Mouse (Mus musculus) MEL (cell line): ENCODE measurements around the gene Mtcl1. TPM values are rescaled to one million over a fixed set of nuclear protein-coding genes. Genes with fewer than 3 reads are reported as not detected.

ENCODE experiments used
- DNase-seq: peaks from one replicate; pipeline ENCODE4 v3.0.0; 2011; ENCODE audit warnings: low read depth, low spot score
- H3K27ac ChIP-seq: 2 replicates; pipeline ENCODE4 v1.5.1; 2012; ENCODE audit warnings: low read depth, mild to moderate bottlenecking, control low read depth, low read length, moderate library complexity; ENCODE audit not compliant: control insufficient read depth
- H3K27me3 ChIP-seq, 2 experiments: fragments of 150-350 bp in 1 of 2; sonication (generic) in 1 of 2; 2 replicates each; pipeline ENCODE4 v1.6.1; 2012; ENCODE audit warnings: low read length in 2 of 2, mild to moderate bottlenecking in 2 of 2, improper control_type of control experiment in 1 of 2, moderate library complexity in 1 of 2; ENCODE audit not compliant: insufficient read depth in 2 of 2, control insufficient read depth in 1 of 2
- H3K36me3 ChIP-seq, 2 experiments: 2 replicates each; pipeline ENCODE4 v1.6.1; 2012 to 2014; ENCODE audit warnings: low read length in 2 of 2, improper control_type of control experiment in 1 of 2, inconsistent platforms in 1 of 2, mild to moderate bottlenecking in 1 of 2; ENCODE audit not compliant: insufficient read depth in 2 of 2, control insufficient read depth in 1 of 2
- H3K4me1 ChIP-seq, 2 experiments: fragments of 150-350 bp in 1 of 2; sonication (generic) in 1 of 2; 2 replicates each; pipeline ENCODE4 v1.6.1; 2012; ENCODE audit warnings: low read length in 2 of 2, improper control_type of control experiment in 1 of 2, mild to moderate bottlenecking in 1 of 2; ENCODE audit not compliant: insufficient read depth in 2 of 2, control insufficient read depth in 1 of 2
- H3K4me3 ChIP-seq, 2 experiments: fragments of 150-350 bp in 1 of 2; sonication (generic) in 1 of 2; 2 replicates each; pipeline ENCODE4 v1.5.1; 2012; ENCODE audit warnings: low read depth in 2 of 2, low read length in 2 of 2, mild to moderate bottlenecking in 2 of 2, moderate library complexity in 2 of 2, control low read depth in 1 of 2, improper control_type of control experiment in 1 of 2; ENCODE audit not compliant: control insufficient read depth in 1 of 2, insufficient read depth in 1 of 2
- H3K79me2 ChIP-seq: 2 replicates; pipeline ENCODE4 v1.6.1; 2012; ENCODE audit warnings: mild to moderate bottlenecking, low read length, moderate library complexity; ENCODE audit not compliant: control insufficient read depth, poor library complexity, insufficient read depth
- H3K9ac ChIP-seq: 2 replicates; pipeline ENCODE4 v1.6.1; 2012; ENCODE audit warnings: low read depth, mild to moderate bottlenecking, control low read depth, low read length, moderate library complexity; ENCODE audit not compliant: control insufficient read depth, poor library complexity, severe bottlenecking
- H3K9me3 ChIP-seq: fragments of 150-350 bp; sonication (generic); replicated peaks from 2 replicates; pipeline ENCODE4 v1.6.1; 2012; ENCODE audit warnings: mild to moderate bottlenecking, low read length, improper control_type of control experiment, moderate library complexity; ENCODE audit not compliant: insufficient read depth
- CHD1 ChIP-seq: IDR thresholded peaks from 2 replicates; pipeline ENCODE4 v1.6.1; 2012; ENCODE audit warnings: low read depth, mild to moderate bottlenecking, inconsistent platforms, low read length, improper control_type of control experiment
- CHD2 ChIP-seq: IDR thresholded peaks from 2 replicates; pipeline ENCODE4 v1.6.1; 2011; ENCODE audit warnings: low read length, improper control_type of control experiment
- CTCF ChIP-seq, 3 experiments: IDR thresholded peaks in 2 of 3; conservative IDR thresholded peaks in 1 of 3; 2 replicates each; pipeline ENCODE4 v1.5.1; 2011 to 2012; ENCODE audit warnings: low read length in 3 of 3, low read depth in 2 of 3, mild to moderate bottlenecking in 2 of 3, improper control_type of control experiment in 1 of 3, inconsistent platforms in 1 of 3, mixed read lengths in 1 of 3, moderate library complexity in 1 of 3; ENCODE audit not compliant: control insufficient read depth in 1 of 3, insufficient read depth in 1 of 3, poor library complexity in 1 of 3, severe bottlenecking in 1 of 3
- ELF1 ChIP-seq: IDR thresholded peaks from 2 replicates; pipeline ENCODE4 v1.6.1; 2014; ENCODE audit warnings: low read depth, mild to moderate bottlenecking, inconsistent platforms, low read length, improper control_type of control experiment, moderate library complexity
- ETS1 ChIP-seq: IDR thresholded peaks from 2 replicates; pipeline ENCODE4 v1.6.1; 2012; ENCODE audit warnings: low read depth, mild to moderate bottlenecking, inconsistent platforms, low read length, improper control_type of control experiment, moderate library complexity
- GABPA ChIP-seq: IDR thresholded peaks from 2 replicates; pipeline ENCODE4 v1.6.1; 2012; ENCODE audit warnings: low read depth, mild to moderate bottlenecking, inconsistent platforms, low read length, improper control_type of control experiment, moderate library complexity
- HCFC1 ChIP-seq: IDR thresholded peaks from 2 replicates; pipeline ENCODE4 v1.6.1; 2012; ENCODE audit warnings: low read depth, mild to moderate bottlenecking, inconsistent platforms, low read length, improper control_type of control experiment, moderate library complexity
- JUND ChIP-seq: IDR thresholded peaks from 2 replicates; pipeline ENCODE4 v1.6.1; 2011; ENCODE audit warnings: low read depth, mild to moderate bottlenecking, improper control_type of control experiment, low read length
- KAT2A ChIP-seq: conservative IDR thresholded peaks from 2 replicates; pipeline ENCODE4 v1.6.1; 2012; ENCODE audit warnings: low read depth, low read length, improper control_type of control experiment, inconsistent platforms
- MAZ ChIP-seq: IDR thresholded peaks from 2 replicates; pipeline ENCODE4 v1.6.1; 2012; ENCODE audit warnings: low read depth, mild to moderate bottlenecking, inconsistent platforms, low read length, improper control_type of control experiment
- NELFE ChIP-seq: IDR thresholded peaks from 2 replicates; pipeline ENCODE4 v1.6.1; 2011; ENCODE audit warnings: low read depth, low read length, improper control_type of control experiment
- RAD21 ChIP-seq: IDR thresholded peaks from 2 replicates; pipeline ENCODE4 v1.6.1; 2011; ENCODE audit warnings: mild to moderate bottlenecking, low read depth, low read length, improper control_type of control experiment
- SMC3 ChIP-seq: IDR thresholded peaks from 2 replicates; pipeline ENCODE4 v1.6.1; 2011; ENCODE audit warnings: low read depth, low read length, improper control_type of control experiment
- TAL1 ChIP-seq: IDR thresholded peaks from 2 replicates; pipeline ENCODE4 v1.6.1; 2012; ENCODE audit warnings: mild to moderate bottlenecking, inconsistent platforms, low read length, moderate library complexity, mixed read lengths
- TBP ChIP-seq: IDR thresholded peaks from 2 replicates; pipeline ENCODE4 v1.8.0; 2011; ENCODE audit warnings: low read depth, low read length, improper control_type of control experiment
- TCF12 ChIP-seq: IDR thresholded peaks from 2 replicates; pipeline ENCODE4 v1.6.1; 2014; ENCODE audit warnings: low read depth, mild to moderate bottlenecking, inconsistent platforms, low read length, improper control_type of control experiment, moderate library complexity
- UBTF ChIP-seq: IDR thresholded peaks from 2 replicates; pipeline ENCODE4 v1.6.1; 2012; ENCODE audit warnings: low read depth, mild to moderate bottlenecking, inconsistent platforms, low read length, improper control_type of control experiment, moderate library complexity, borderline replicate concordance; ENCODE audit not compliant: insufficient read depth
- USF1 ChIP-seq: IDR thresholded peaks from 2 replicates; pipeline ENCODE4 v1.6.1; 2014; ENCODE audit warnings: low read depth, mild to moderate bottlenecking, inconsistent platforms, low read length, improper control_type of control experiment, moderate library complexity
- ZKSCAN1 ChIP-seq: IDR thresholded peaks from 2 replicates; pipeline ENCODE4 v1.6.1; 2012; ENCODE audit warnings: low read depth, mild to moderate bottlenecking, inconsistent platforms, low read length, improper control_type of control experiment, moderate library complexity
- polyA plus RNA-seq, 2 experiments: library from polyadenylated mRNA; stranded (reverse) in 1 of 2; unstranded in 1 of 2; fragments of >175 nt in 1 of 2; fragments of >200 nt in 1 of 2; gene quantifications; 2 replicates each; pipeline versions ENCODE4 v1.2.1 to v1.2.4; 2012; ENCODE audit warnings: low replicate concordance in 2 of 2, low read depth in 1 of 2; ENCODE audit not compliant: insufficient read length in 2 of 2, insufficient read depth in 1 of 2, missing spikeins in 1 of 2
- total RNA-seq: library from RNA; depleted of rRNA; stranded (reverse); fragments of 300-350 nt; gene quantifications from 2 replicates; pipeline ENCODE4 v1.2.3, GENCODE M21; 2012

Mtcl1 gene
- total and polyA plus RNA-seq, 3 experiments, result not detected

DNA sequence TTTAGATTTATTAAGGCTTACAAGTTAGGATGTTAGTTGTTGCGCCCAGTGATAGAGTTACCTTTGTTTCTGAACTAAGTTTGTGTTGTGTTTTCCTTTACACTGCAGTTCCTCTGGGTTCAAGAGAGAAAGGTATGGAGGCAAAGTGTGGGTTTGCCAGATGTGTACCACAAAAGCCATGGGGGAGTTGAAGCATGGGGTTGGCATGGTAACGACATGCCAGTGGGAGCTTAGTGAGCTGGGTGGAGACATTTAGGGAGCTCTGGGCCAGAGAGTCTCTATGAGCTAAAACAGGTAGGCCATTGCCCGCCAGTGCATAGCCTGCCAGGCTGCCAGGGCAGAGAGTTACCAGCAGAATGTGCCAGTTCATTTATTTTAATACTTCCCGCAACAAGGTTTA lies 132.0 kb downstream of the Mtcl1 start:
- no peak for DNase-seq
- TF ChIP-seq CHD1 (no peak), TCF12 (no peak), CHD2 (no peak), UBTF (no peak), SMC3 (no peak), TAL1 (no peak), RAD21 (no peak), KAT2A (no peak), JUND (no peak), ZKSCAN1 (no peak), GABPA (no peak), ELF1 (no peak)
- Histone ChIP-seq H3K9me3 (no peaks in the 10 kb centered on the region), H3K79me2 (no peaks in the 10 kb centered on the region), H3K9ac (no peak overlapping the region), H3K4me1 (no peaks in the 10 kb centered on the region), H3K4me3 (no peak overlapping the region), H3K36me3 (no peaks in the 10 kb centered on the region), H3K27me3 (no peaks in the 10 kb centered on the region), H3K27ac (no peak overlapping the region)

DNA sequence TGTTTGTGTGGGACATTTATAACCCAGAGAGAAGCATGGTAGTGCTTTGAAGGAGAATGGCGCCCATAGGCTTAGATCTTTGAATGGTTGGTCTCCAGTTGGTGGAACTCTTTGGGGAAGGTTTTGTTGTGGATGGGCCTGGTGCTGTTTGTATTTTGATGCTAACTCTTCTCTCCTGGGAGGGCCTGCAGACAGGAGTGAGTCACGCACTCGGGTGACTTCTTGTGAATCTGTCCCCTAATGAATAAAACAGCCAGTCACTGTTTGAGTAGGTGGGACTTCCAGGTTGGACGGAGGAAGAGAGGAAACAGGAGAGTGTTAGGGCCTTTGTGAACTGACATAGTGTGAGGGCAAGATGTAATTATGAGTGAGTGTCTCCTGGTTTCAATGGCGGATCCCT lies 132.4 kb downstream of the Mtcl1 start:
- no peaks in the 10 kb centered on the region for H3K79me2 ChIP-seq
- no peaks in the 10 kb centered on the region for H3K27me3 ChIP-seq
- TF ChIP-seq ELF1, result no peak
- TF ChIP-seq ETS1, result no peak
- no peak for TF ChIP-seq HCFC1
- no peak for TF ChIP-seq TBP
- TF ChIP-seq TAL1, result no peak
- no peak for TF ChIP-seq NELFE
- TF ChIP-seq CTCF (IDR thresholded peaks at IDR 0.05 in 2 of 3, conservative IDR thresholded peaks at IDR 0.05 in 1 of 3; ENCODE audit: control insufficient read depth in 1 of 3, insufficient read depth in 1 of 3, low read depth in 2 of 3, low read length in 3 of 3, poor library complexity in 1 of 3, severe bottlenecking in 1 of 3), result no peak
- TF ChIP-seq USF1, result no peak
- TF ChIP-seq MAZ, result no peak
- DNase-seq, result no peak
- H3K9ac ChIP-seq, result no peak overlapping the region
- H3K4me1 ChIP-seq, result no peaks in the 10 kb centered on the region
- H3K4me3 ChIP-seq, result no peak overlapping the region
- H3K27ac ChIP-seq, result no peak overlapping the region
- H3K36me3 ChIP-seq, result no peaks in the 10 kb centered on the region
- no peaks in the 10 kb centered on the region for H3K9me3 ChIP-seq
